Comparison of ENCODE assay signal across 15 mouse cellular contexts in genomic region chr8:31714077-31714458, GRCm38 (mm10).
DNase-seq lines count a peak whose midpoint lies in the region; ATAC-seq and TF ChIP-seq lines count a peak whose summit lies in the region.
"Had no signal": no experiment of that assay in that cellular context is flagged by ENCODE, and none has a peak within 500 bp of the region (broad histone marks: within the 10 kb centered on the region; RNA-seq: fewer than 3 reads in every experiment).

No protein-coding gene starts in this region.

- DNase-seq in frontal cortex, postnatal 14 days (ENCODE audit: low spot score in 2 of 2): no peak
- DNase-seq in brain, adult 2 months (ENCODE audit: low read depth, low spot score): peak; percentile 41
- peak; percentile 78 for DNase-seq in brain, embryonic 14.5 days (ENCODE audit: low read depth)
- peak; percentile 15 for DNase-seq in telencephalon, adult 2 months (ENCODE audit: low read depth, low spot score)
- no peak for DNase-seq in kidney, postnatal 10 days
- DNase-seq: adrenal gland, adult 8-10 months; adrenal gland, postnatal 36 days; cerebellum, adult 18-20 months; cerebellum, adult 9-11 months; cerebellum, postnatal 36 days; gastrocnemius, adult 2 months; gastrocnemius, postnatal 25 days had no signal

- TF ChIP-seq CTCF in brain, embryonic 14.5 days (IDR thresholded peaks at IDR 0.05; ENCODE audit: borderline replicate concordance, extremely low read depth, insufficient read depth, insufficient read length): no peak

- ATAC-seq in frontal cortex, adult (ENCODE audit: low TSS enrichment): 0 out of 2 replicates have a peak, but pooled peaks have one; percentile 9
- ATAC-seq: inflammation-experienced regulatory T-cells, adult 6 months; intestine, postnatal 0 days had no signal

- TF ChIP-seq POLR2A in brain, embryonic 14.5 days (IDR thresholded peaks at IDR 0.05; ENCODE audit: borderline replicate concordance, extremely low read depth, insufficient read depth, insufficient read length, poor library complexity, severe bottlenecking): no peak

Comparison
In these comparisons a context has a peak if more than half of its experiments do, and no peak if none do; other contexts are left out.
1. DNase-seq: peak in brain, adult 2 months (single experiment), brain, embryonic 14.5 days (single experiment) and telencephalon, adult 2 months (single experiment); none in frontal cortex, postnatal 14 days (0 of 2) and kidney, postnatal 10 days (single experiment).